Mouse (Mus musculus) erythroblast, embryonic 14.5 days (primary cell): ENCODE data around the gene Usp20.

Experiments used
- GATA1 ChIP-seq: IDR thresholded peaks from 2 replicates; pipeline ENCODE4 v1.6.1; 2012; ENCODE audit warnings: low read length, inconsistent platforms, mixed read lengths
- TAL1 ChIP-seq: IDR thresholded peaks from 3 replicates; pipeline ENCODE4 v1.6.1; 2012; ENCODE audit warnings: low read length, inconsistent platforms, mixed read lengths

DNA sequence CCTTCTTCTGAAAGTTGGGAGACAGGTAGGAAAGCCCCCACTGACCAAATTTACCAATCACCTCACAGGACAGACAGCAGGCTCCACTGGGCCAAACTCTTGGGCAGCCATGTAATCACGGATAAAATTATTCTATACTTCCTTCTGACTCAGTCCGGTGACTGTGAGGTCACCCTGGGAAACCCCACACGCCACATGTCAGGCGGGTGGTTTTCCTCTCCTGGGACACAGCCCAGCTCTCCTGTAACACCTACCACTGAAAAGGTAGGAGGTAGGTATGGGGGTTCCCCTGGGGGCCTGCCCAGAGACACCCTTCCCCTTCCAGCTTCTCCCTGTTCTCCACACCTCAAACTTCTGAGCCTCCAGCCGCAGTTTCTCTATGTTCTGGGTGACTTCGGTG, 54.7 kb downstream of the Usp20 start:
- TF ChIP-seq GATA1 = no peak
- TF ChIP-seq TAL1 = no peak
